10 mouse cellular contexts compared by ENCODE assay signal in the genomic region with DNA sequence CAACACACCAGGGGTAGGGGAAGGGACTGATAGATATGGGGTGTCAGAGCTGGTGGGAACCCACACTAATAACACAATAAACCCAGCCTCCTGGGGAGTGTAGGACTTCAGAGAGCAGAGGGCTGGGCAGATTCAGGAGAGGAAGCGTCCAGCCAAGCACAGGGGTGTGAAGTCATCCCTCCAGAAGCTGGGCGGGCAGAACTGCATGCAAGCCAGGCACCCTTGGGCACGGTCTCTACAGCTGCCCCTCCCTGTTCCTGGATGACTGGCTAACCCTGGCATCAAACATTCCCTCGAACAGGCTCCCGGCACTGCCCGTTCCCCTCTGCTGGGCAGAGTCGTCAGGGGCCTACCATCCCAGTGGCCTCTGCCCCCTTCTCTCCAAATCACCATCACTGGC. TPM values are rescaled to one million over a fixed set of nuclear protein-coding genes. Genes with fewer than 3 reads are reported as not detected.
DNase-seq lines count a peak whose midpoint lies in the region; ATAC-seq and TF ChIP-seq lines count a peak whose summit lies in the region.
"Had no signal": no experiment of that assay in that cellular context is flagged by ENCODE, and none has a peak within 500 bp of the region (broad histone marks: within the 10 kb centered on the region; RNA-seq: fewer than 3 reads in every experiment).

No protein-coding gene starts in this region.

- 47% methylated on average over 7 of the region's 7 CpGs for WGBS in kidney, embryonic 16.5 days

- no peak for TF ChIP-seq EP300 in CH12.LX (IDR thresholded peaks at IDR 0.05; ENCODE audit: low read length)

- H3K4me1 ChIP-seq in CH12.LX (ENCODE audit: control insufficient read depth in 1 of 2, insufficient read depth in 2 of 2) = peaks cover 50 to 82% of the 10 kb centered on the region in 2 experiments
- H3K4me1 ChIP-seq in kidney, embryonic 16.5 days (ENCODE audit: insufficient read depth, low read length) = peaks cover 21% of the 10 kb centered on the region

- no peak overlapping the region for H3K9ac ChIP-seq in CH12.LX (ENCODE audit: insufficient read depth, low read depth)
- 0 out of 2 replicates have a peak overlapping the region, but pooled peaks have one; percentile 6 for H3K9ac ChIP-seq in kidney, embryonic 16.5 days (replicated peaks; ENCODE audit: low read length)

- dilution Hi-C loops in CH12.LX (cut with MboI; ENCODE audit: extremely low pct_ligation_motif_present, extremely low pct_unique_long_range_greater_than_20kb, low sequenced_read_pairs) = no loop called here

- in situ Hi-C loops in CH12.LX (cut with MboI; ENCODE audit: low pct_ligation_motif_present, low pct_unique_long_range_greater_than_20kb, low sequenced_read_pairs) = loop anchor here (5.0 to 25.0 kb wide), 5 partner anchors 81 to 806 kb away; partner anchors contain the start of genes Cpn2 and Fam43a

- no peak overlapping the region for H3K4me2 ChIP-seq in CH12.LX (ENCODE audit: insufficient read depth, low read depth, poor library complexity, severe bottlenecking)
- H3K4me2 ChIP-seq in kidney, embryonic 16.5 days (replicated peaks; ENCODE audit: low read depth, low read length) = no peak overlapping the region

- intact Hi-C loops in gastrocnemius, adult 2 months (cut with DNase I) = no loop called here

- peak; percentile 57 for ATAC-seq in kidney, embryonic 16.5 days (ENCODE audit: low FRiP score, low TSS enrichment)
- no peak for ATAC-seq in cerebellum, adult (ENCODE audit: insufficient number of reproducible peaks, low FRiP score, low TSS enrichment)
- ATAC-seq: intestine, postnatal 0 days had no signal

- no peak overlapping the region for H3K4me3 ChIP-seq in gastrocnemius, adult 2 months
- peak overlapping the region in 1 of 3 experiments; percentile 3 for H3K4me3 ChIP-seq in CH12.LX (replicated peaks in 1 of 3; ENCODE audit: low read depth in 2 of 3, low read length in 2 of 3, poor library complexity in 1 of 3)
- no peak overlapping the region for H3K4me3 ChIP-seq in kidney, embryonic 16.5 days (ENCODE audit: low read length)

- H3K27ac ChIP-seq in gastrocnemius, adult 2 months = peak overlapping the region; percentile 84
- peak overlapping the region; percentile 96; the same call in 1 of the 2 replicates for H3K27ac ChIP-seq in CH12.LX (ENCODE audit: insufficient read depth, low read depth)
- no peak overlapping the region for H3K27ac ChIP-seq in kidney, embryonic 16.5 days (ENCODE audit: low read length)

- TF ChIP-seq RAD21 in CH12.LX (IDR thresholded peaks at IDR 0.05; ENCODE audit: low read depth, low read length) = no peak

- 0 out of 2 replicates have a peak, but pooled peaks cover 2% of the 10 kb centered on the region for H3K79me2 ChIP-seq in CH12.LX (replicated peaks; ENCODE audit: control insufficient read depth, extremely low read depth, insufficient read depth, poor library complexity, severe bottlenecking)

- no peaks in the 10 kb centered on the region for H3K9me3 ChIP-seq in CH12.LX (replicated peaks; ENCODE audit: low read length)
- no peaks in the 10 kb centered on the region for H3K9me3 ChIP-seq in kidney, embryonic 16.5 days (ENCODE audit: low read length)
- H3K9me3 ChIP-seq: G1E had no signal

- DNase-seq in gastrocnemius, adult 2 months = peak; percentile 50
- DNase-seq in gastrocnemius, adult 8-10 months (ENCODE audit: low spot score in 2 of 2) = no peak
- no peak for DNase-seq in CH12.LX (ENCODE audit: extremely low read depth)
- peak; percentile 75 for DNase-seq in lung, postnatal 10 days
- DNase-seq in cerebellum, adult 9-11 months = no peak
- DNase-seq in ovary, adult 18-20 months (ENCODE audit: low spot score) = no peak

- no peaks in the 10 kb centered on the region for H3K27me3 ChIP-seq in CH12.LX (replicated peaks)
- H3K27me3 ChIP-seq in kidney, embryonic 16.5 days (ENCODE audit: insufficient read depth, low read length) = no peaks in the 10 kb centered on the region

- no peak for TF ChIP-seq CTCF in gastrocnemius, adult 2 months (IDR thresholded peaks at IDR 0.05)
- TF ChIP-seq CTCF in CH12.LX (conservative IDR thresholded peaks at IDR 0.05 in 1 of 2, IDR thresholded peaks at IDR 0.05 in 1 of 2; ENCODE audit: low read depth in 2 of 2, low read length in 2 of 2) = no peak

- peaks cover 0 to 19% of the 10 kb centered on the region in 2 experiments for H3K36me3 ChIP-seq in CH12.LX (replicated peaks in 1 of 2; ENCODE audit: control insufficient read depth in 1 of 2, insufficient read depth in 1 of 2, low read length in 1 of 2)
- H3K36me3 ChIP-seq in kidney, embryonic 16.5 days (ENCODE audit: insufficient read depth, low read length) = no peaks in the 10 kb centered on the region

- TF ChIP-seq POLR2A in CH12.LX (IDR thresholded peaks at IDR 0.05; ENCODE audit: low read depth, low read length) = no peak

TF ChIP-seq in CH12.LX, 34 proteins besides CTCF, POLR2A, EP300 and RAD21:
- TF ChIP-seq PAX5 (IDR thresholded peaks at IDR 0.05; ENCODE audit: low read length) = no peak
- no peak for TF ChIP-seq SMC3 (IDR thresholded peaks at IDR 0.05; ENCODE audit: low read depth, low read length)
- no peak for TF ChIP-seq ZKSCAN1 (IDR thresholded peaks at IDR 0.05; ENCODE audit: borderline replicate concordance, low read depth, low read length)
- no peak for TF ChIP-seq MAX (IDR thresholded peaks at IDR 0.05; ENCODE audit: low read length)
- TF ChIP-seq MAFK (IDR thresholded peaks at IDR 0.05; ENCODE audit: insufficient replicate concordance, low read length) = no peak
- TF ChIP-seq BHLHE40 (IDR thresholded peaks at IDR 0.05; ENCODE audit: low read depth, low read length) = no peak
- TF ChIP-seq ETS1 (conservative IDR thresholded peaks at IDR 0.05; ENCODE audit: low read depth, low read length) = no peak
- no peak for TF ChIP-seq KAT2A (IDR thresholded peaks at IDR 0.05; ENCODE audit: insufficient replicate concordance, low read length)
- TF ChIP-seq IRF4 (IDR thresholded peaks at IDR 0.05; ENCODE audit: low read depth, low read length) = no peak
- no peak for TF ChIP-seq JUN (IDR thresholded peaks at IDR 0.05; ENCODE audit: insufficient read depth, low read depth, low read length)
- no peak for TF ChIP-seq MYC (IDR thresholded peaks at IDR 0.05; ENCODE audit: low read depth, low read length)
- no peak for TF ChIP-seq ZMIZ1 (IDR thresholded peaks at IDR 0.05; ENCODE audit: low read depth, low read length)
- no peak for TF ChIP-seq GABPA (IDR thresholded peaks at IDR 0.05; ENCODE audit: insufficient replicate concordance, low read depth, low read length)
- no peak for TF ChIP-seq ZC3H11A (IDR thresholded peaks at IDR 0.05; ENCODE audit: low read depth, low read length)
- no peak for TF ChIP-seq JUND (conservative IDR thresholded peaks at IDR 0.05; ENCODE audit: low read depth, low read length)
TF ChIP-seq in CH12.LX: peak in this region for 0.

RNA-seq across cellular contexts. Expression of gene Xxylt1, which starts 13.0 kb away (rescaled TPM):
- total RNA-seq in gastrocnemius, adult 2 months (2021) = 1 to 10 TPM; 2.0 to 6.2 TPM
- 1 to 10 TPM; 2.8 to 3.6 (median 3.0) TPM for total RNA-seq in gastrocnemius, adult 8-10 months (2022)
- total RNA-seq in CH12.LX (2012; rRNA removed) (21.5 and 23.8 TPM in 2 replicates), CH12.LX (2014; rRNA removed) (43.4 and 45.7 TPM in 2 replicates)
- 27.4 and 35.1 TPM in 2 replicates for polyA plus RNA-seq in CH12.LX (2012; ENCODE audit: insufficient read length, low read depth)
- 12.0 and 18.8 TPM in 2 replicates for polyA plus RNA-seq in kidney, embryonic 16.5 days (2015; fragmentation: Nextera tagmentation; extraction: Ambion mirVana)

Comparison
In these comparisons a context has a peak if more than half of its experiments do, and no peak if none do; other contexts are left out.
1. DNase-seq: peak in gastrocnemius, adult 2 months (single experiment) and lung, postnatal 10 days (single experiment); none in gastrocnemius, adult 8-10 months (0 of 2), CH12.LX (single experiment), cerebellum, adult 9-11 months (single experiment) and ovary, adult 18-20 months (single experiment).